ENCODE assay signal across 24 mouse cellular contexts in the genomic region with DNA sequence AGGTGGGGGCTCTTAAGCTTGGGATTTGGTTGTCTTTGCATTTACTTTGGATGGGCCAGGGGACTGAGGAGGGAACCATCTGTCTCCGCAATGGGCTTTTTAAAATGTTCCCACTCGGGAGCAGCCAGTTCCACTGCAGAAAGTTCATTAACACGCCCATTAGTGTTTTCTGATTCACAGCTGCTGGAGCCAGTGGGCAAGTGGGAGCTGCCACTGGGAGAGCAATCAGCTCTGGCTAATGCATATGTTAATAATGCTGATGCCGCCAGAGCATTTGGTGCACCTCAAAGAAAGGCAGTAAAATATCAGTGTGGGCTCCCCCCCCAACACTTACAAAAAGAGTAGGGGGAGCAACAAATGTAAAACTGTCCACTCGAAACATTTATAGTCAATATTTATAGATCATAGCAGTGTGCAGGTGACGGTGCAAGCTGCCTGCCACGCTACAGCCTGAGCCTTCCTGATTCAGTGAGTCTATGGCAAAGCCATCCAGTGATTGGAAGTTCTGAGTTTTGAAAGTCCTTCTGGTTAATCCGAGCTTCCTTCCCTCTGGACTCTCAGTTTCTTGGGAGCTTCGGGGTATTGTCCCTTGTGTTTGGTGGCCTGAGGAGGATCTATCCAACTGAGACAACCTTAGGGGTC.
"Had no signal": no experiment of that assay in that cellular context is flagged by ENCODE, and none has a peak within 500 bp of the region (broad histone marks: within the 10 kb centered on the region; RNA-seq: fewer than 3 reads in every experiment).

No protein-coding gene starts in this region.

- H3K27me3 ChIP-seq: heart, embryonic 13.5 days; heart, embryonic 15.5 days; hindbrain, embryonic 13.5 days; hindbrain, embryonic 15.5 days; limb, embryonic 12.5 days had no signal

- ATAC-seq: forebrain, postnatal 0 days; intestine, postnatal 0 days had no signal

- H3K9ac ChIP-seq: forebrain, postnatal 0 days; heart, embryonic 13.5 days; heart, embryonic 15.5 days; hindbrain, embryonic 13.5 days; hindbrain, embryonic 15.5 days; limb, embryonic 12.5 days had no signal

- H3K36me3 ChIP-seq: heart, embryonic 13.5 days; heart, embryonic 15.5 days; hindbrain, embryonic 13.5 days; hindbrain, embryonic 15.5 days; limb, embryonic 10.5 days; limb, embryonic 12.5 days had no signal

- H3K9me3 ChIP-seq: heart, embryonic 13.5 days; heart, embryonic 15.5 days; hindbrain, embryonic 13.5 days; hindbrain, embryonic 15.5 days; limb, embryonic 10.5 days; limb, embryonic 12.5 days had no signal

- H3K4me3 ChIP-seq: heart, adult 2 months; heart, embryonic 13.5 days; heart, embryonic 15.5 days; hindbrain, embryonic 13.5 days; hindbrain, embryonic 15.5 days; layer of hippocampus, adult 2 months; left cerebral cortex, adult 2 months; limb, embryonic 10.5 days; limb, embryonic 12.5 days had no signal

- H3K4me2 ChIP-seq: heart, embryonic 11.5 days; heart, embryonic 13.5 days; heart, embryonic 15.5 days; hindbrain, embryonic 13.5 days; hindbrain, embryonic 15.5 days; limb, embryonic 12.5 days; liver, embryonic 11.5 days had no signal

- H3K27ac ChIP-seq: heart, adult 2 months; heart, embryonic 13.5 days; heart, embryonic 15.5 days; hindbrain, embryonic 13.5 days; hindbrain, embryonic 15.5 days; layer of hippocampus, adult 2 months; left cerebral cortex, adult 2 months; limb, embryonic 10.5 days; limb, embryonic 12.5 days had no signal

- DNase-seq: forebrain, postnatal 0 days; gastrocnemius, postnatal 14 days; gastrocnemius, postnatal 36 days; heart, adult 11 months; heart, adult 2 months; heart, postnatal 14 days; heart, postnatal 36 days; kidney, adult 18-20 months; kidney, adult 8-10 months; kidney, postnatal 10 days; kidney, postnatal 25 days; kidney, postnatal 4 days; liver had no signal

- H3K4me1 ChIP-seq: heart, embryonic 13.5 days; heart, embryonic 15.5 days; limb, embryonic 10.5 days; limb, embryonic 12.5 days had no signal
